Mouse (Mus musculus): ENCODE measurements around the gene Cemip2.

Gene Cemip2

DNA sequence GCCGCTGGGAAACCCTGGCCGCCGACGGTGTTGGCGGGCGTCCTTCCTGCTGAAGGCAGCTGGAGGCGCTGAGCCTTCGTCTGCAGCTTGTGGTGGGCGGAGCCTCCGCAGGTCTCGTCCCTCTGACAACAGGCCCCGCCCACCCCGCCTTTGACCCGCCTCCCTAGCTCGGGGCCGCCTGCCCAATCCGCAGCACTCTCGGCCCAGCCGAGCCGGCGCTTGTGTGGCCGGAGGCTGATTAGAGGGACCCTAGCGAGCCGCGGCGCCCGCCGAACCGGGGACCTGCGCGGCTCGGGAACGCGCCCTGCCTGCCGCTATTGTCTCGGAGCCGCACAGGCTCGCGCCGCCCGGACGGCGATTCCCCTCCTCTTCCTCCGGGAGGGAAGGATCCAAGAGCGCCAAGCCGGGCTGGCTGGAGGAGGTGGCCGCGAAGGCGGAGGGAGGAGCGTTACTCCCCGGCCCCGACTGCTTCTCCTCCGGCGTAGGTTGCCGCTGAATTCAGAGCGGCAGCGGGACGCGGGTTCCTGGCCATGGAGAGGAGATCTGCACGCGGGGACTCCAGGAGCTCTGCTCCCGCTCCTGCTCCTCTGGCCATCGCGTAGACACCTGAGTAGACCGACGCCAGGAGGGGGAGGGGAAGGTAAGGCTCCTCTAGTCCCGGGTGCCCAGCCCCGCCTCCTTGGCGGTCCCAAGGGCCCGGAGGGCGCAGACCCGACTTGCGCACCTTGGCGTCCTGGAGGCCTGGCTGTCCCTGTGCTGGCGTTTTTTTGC is at the start of gene Cemip2:
Cemip2 (plus strand) TSS at position 196 of the 771 bp plus-strand sequence.
- DNase-seq = peak; percentile 93

DNA sequence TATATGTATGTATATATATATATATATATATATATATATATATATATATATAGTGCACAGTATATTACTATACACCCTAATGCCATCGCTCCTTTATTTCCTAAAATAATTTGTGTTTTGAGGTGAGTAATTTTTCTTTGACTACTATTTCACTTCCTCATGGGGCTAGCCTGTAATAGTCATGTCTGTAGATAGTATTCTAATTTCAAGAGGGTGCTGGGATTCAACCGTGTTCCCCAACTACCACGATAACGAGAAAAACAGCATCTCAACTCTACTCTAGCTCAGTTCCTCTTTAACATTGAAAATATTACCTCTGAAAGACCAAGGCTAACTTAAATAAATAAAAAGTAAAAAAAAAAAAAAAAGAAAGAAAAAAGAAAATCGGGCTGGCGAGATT is 49.8 kb upstream of the Cemip2 start:
- DNase-seq = no peak

- DNase-seq = no peak
Measured at GRCm38 (mm10) chr19:21731887-21732286, 46.3 kb upstream of the Cemip2 start.

DNA sequence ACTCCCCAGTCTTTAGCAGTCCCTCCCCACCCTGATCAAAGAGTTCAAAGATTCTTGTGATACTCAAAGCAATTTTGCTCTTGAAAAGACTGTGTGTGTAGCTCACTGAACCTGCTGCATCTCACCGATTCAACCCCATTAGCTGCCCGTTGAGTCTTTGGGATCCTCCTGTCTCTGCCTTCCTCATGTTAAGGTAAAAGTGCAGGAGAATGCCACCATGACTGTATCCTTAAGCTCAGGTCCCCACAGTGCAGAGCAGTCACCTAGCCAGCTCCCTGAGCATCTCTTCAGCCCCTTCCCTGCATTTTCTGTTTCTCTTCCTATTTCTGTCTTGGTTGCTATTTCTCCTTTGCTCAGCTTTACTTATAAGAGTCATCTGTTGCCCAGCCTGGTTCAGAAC is 45.0 kb upstream of the Cemip2 start:
- no peak for DNase-seq

- peak; percentile 23 for DNase-seq
Measured at GRCm38 (mm10) chr19:21734112-21734511, 44.0 kb upstream of the Cemip2 start.

GRCm38 (mm10) chr19:21737446-21737845 is 40.7 kb upstream of the Cemip2 start:
- no peak for DNase-seq

DNA sequence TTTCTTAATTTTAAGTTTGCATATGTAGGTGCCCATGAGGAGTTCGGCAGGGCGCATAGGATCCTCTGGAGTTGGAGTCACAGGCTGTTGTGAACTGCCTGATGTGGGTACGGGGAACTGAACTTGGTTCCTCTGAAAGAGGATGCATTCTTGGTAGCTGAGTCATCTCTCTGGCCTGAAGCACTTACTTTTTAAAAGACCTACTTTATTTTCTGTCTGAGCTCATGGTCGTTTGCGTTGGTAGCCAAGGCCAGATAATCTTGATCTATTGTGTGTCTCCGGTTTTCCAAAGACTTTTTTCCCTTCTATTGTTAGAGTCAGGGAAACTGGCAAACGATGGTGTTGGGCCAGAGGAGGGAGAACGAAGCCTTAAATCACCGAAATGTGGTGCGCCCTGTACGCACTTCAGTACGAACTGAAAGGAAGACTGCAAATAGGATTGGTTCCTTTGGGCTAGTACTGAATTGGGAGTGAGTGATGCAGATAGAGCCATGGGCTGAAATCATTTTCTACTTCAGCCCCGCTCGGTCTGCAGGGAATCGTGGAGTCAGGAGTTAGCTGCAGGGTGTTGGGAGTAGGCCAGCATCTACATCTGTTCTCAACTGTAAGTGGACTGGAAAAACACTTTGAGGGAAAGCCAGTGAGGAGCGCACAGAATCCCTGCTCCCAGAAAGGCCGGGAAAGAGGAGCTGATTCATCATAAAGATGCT is 40.1 kb upstream of the Cemip2 start:
- no peak for DNase-seq

- peak; percentile 39 for DNase-seq
Measured at GRCm38 (mm10) chr19:21738591-21739280, 39.4 kb upstream of the Cemip2 start.

- peak; percentile 70 for DNase-seq
Measured at GRCm38 (mm10) chr19:21742138-21742537, 36.0 kb upstream of the Cemip2 start.

DNA sequence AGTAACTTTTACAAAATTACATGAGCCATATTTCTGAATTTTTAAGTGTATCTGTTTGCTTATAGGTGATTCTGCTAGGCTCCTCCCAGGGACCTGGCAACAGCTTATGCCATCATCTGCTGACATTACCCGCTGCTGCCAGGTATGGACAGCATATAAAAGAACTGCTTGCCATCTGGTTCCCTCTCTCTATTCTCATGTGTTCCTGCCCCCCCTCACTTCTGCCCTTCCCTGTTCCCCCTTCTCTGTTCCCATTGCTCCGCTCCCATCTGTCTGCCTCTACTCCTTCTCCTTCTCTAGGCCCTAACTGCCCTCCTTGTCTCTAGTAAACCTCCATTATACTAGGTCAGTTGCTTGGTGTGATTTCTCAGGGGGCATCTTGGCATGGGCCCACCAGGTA is 32.6 kb upstream of the Cemip2 start:
- DNase-seq = no peak

GRCm38 (mm10) chr19:21747356-21747755 is 30.8 kb upstream of the Cemip2 start:
- peak; percentile 42 for DNase-seq

DNA sequence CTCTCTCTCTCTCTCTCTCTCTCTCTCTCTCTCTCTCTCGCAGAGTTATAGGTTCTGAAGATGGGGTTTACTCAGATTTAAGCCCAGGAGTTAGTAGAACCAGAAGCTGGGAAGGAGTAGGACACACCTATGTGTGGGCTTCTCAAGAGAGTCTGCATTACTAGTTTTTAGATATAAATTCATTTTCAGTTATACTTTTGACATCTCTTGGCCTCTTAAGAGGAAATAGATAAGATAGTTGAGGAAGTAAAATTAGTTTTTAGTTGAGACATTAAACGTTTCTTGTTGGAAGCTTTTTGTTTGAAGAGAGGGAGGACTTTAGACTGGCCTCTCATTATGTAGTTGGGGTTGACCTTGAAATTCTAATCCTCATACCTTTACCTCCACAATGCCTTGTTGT is 28.0 kb upstream of the Cemip2 start:
- no peak for DNase-seq

GRCm38 (mm10) chr19:21761676-21762075 is 16.5 kb upstream of the Cemip2 start:
- no peak for DNase-seq

GRCm38 (mm10) chr19:21764013-21764412 is 14.1 kb upstream of the Cemip2 start:
- no peak for DNase-seq

GRCm38 (mm10) chr19:21764738-21765137 is 13.4 kb upstream of the Cemip2 start:
- DNase-seq = peak; percentile 58

- DNase-seq = no peak
Measured at GRCm38 (mm10) chr19:21767500-21768045, 10.6 kb upstream of the Cemip2 start.

- no peak for DNase-seq
Measured at GRCm38 (mm10) chr19:21769796-21770195, 8.3 kb upstream of the Cemip2 start.

- DNase-seq = no peak
Measured at GRCm38 (mm10) chr19:21771586-21771985, 6.6 kb upstream of the Cemip2 start.

- no peak for DNase-seq
Measured at GRCm38 (mm10) chr19:21773621-21774020, 4.5 kb upstream of the Cemip2 start.

GRCm38 (mm10) chr19:21775629-21776028 is 2.5 kb upstream of the Cemip2 start:
- no peak for DNase-seq

DNA sequence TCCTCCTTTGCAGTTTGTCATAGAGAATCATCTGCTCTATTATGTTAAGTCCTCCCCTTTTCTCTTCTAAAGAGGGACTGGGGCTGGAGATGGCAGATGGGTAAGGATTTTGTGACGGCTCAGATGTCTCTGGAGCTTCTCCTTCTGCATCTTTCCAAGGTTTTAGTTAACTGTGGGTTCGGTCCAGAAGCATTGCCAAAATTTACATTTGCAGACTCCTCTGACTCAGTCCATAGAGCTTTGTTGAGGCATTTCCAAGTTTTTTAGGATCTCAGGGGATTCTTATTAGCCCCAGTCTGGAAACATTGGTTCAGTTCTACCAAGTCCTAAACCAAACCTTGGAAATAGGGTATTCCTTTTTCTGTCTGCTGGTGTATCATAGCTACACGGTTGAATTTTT is 1.5 kb upstream of the Cemip2 start:
- DNase-seq = no peak

- DNase-seq = no peak
Measured at GRCm38 (mm10) chr19:21777171-21777731, 891 bp upstream of the Cemip2 start.

GRCm38 (mm10) chr19:21779106-21779505 is 964 bp downstream of the Cemip2 start:
- DNase-seq = no peak

Data from right cerebral cortex, postnatal 25 days (tissue).